Mouse (Mus musculus): ENCODE measurements around the gene Slc2a3. TPM values are rescaled to one million over a fixed set of nuclear protein-coding genes. Genes with fewer than 3 reads are reported as not detected.
"Not testable (repeated sequence)": the region's sequence is repeated elsewhere in the genome, so short reads cannot be mapped to it uniquely, and the experiment has no call there.

Gene Slc2a3
- polyA plus RNA-seq, 1 experiment from 2014 or later = 13.4 TPM

DNA sequence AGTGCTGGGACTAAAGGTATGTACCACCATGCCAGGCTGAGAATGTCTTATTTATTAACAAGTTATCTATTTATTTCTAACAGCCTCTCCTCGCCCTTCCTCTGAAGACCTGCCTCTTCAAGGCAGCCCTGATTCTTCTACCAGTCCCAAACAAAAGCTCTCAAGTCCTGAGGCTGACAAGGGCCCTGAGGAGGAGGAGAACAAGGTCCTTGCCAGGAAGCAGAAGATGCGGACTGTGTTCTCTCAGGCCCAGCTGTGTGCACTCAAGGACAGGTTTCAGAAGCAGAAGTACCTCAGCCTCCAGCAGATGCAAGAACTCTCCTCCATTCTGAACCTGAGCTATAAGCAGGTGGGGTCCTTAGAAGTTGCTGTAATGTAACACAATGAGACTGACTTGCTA is 90.0 kb downstream of the Slc2a3 start:
- ATAC-seq = no peak
- Histone ChIP-seq H3K9me3 (no peaks in the 10 kb centered on the region), H3K27ac (no peak overlapping the region)

DNA sequence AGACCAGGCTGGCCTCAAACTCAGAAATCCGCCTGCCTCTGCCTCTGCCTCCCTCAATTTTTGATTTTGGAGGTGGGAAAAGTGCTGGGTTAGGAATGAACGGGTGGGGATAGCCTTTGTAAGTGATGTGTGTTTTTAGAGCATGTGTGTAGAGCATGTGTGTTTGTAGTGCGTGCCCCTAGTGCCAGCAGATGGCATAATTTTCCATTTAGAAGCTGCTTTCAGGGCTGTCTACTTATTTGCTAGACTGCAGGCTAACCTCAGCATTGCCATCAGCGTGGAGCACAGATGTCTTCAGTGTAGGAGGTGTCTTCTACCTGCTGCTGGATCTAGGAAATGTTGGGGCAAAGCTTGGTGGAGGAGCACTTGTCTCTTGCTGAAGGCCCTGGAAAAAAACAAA is 92.6 kb downstream of the Slc2a3 start:
- Histone ChIP-seq H3K4me3 (replicated peaks) (no peak overlapping the region), H3K27me3 (replicated peaks) (no peaks in the 10 kb centered on the region), H3K4me2 (replicated peaks) (no peak overlapping the region), H3K27ac (no peak overlapping the region), H3K9ac (no peak overlapping the region), H3K9me3 (no peaks in the 10 kb centered on the region), H3K4me1 (replicated peaks) (no peaks in the 10 kb centered on the region), H3K36me3 (no peaks in the 10 kb centered on the region)
- WGBS = 68% methylated on average over 4 of the region's 4 CpGs
- no peak for ATAC-seq

More for the DNA sequence above, 90.0 kb downstream of the Slc2a3 start:
- H3K36me3 ChIP-seq = no peaks in the 10 kb centered on the region
- H3K4me2 ChIP-seq (replicated peaks) = no peak overlapping the region
- no peak overlapping the region for H3K9ac ChIP-seq
- WGBS = 75% methylated on average over 2 of the region's 2 CpGs
- no peaks in the 10 kb centered on the region for H3K27me3 ChIP-seq (replicated peaks)
- no peak overlapping the region for H3K4me3 ChIP-seq (replicated peaks)
- no peaks in the 10 kb centered on the region for H3K4me1 ChIP-seq (replicated peaks)

- no peaks in the 10 kb centered on the region for H3K9me3 ChIP-seq
- no peak within 1 kb of the TSS for H3K4me2 ChIP-seq (replicated peaks)
- no peak within 1 kb of the TSS for H3K4me3 ChIP-seq (replicated peaks)
- no peak within 1 kb of the TSS for H3K9ac ChIP-seq
- H3K27me3 ChIP-seq (replicated peaks) = no peaks in the 10 kb centered on the region
- no peaks in the 10 kb centered on the region for H3K4me1 ChIP-seq (replicated peaks)
- ATAC-seq = no peak
- no peaks in the 10 kb centered on the region for H3K36me3 ChIP-seq
- WGBS = 25% methylated on average over 12 of the region's 12 CpGs
- no peak within 1 kb of the TSS for H3K27ac ChIP-seq
These were observed 94.2 kb downstream of the Slc2a3 start, which contains the start of gene Nanog for GRCm38 (mm10) chr6:122707036-122707800. Nanog (plus strand) TSS chr6:122707489.

- Histone ChIP-seq H3K9me3 (no peaks in the 10 kb centered on the region), H3K9ac (no peak overlapping the region), H3K4me1 (replicated peaks) (no peaks in the 10 kb centered on the region), H3K4me3 (replicated peaks) (no peak overlapping the region), H3K27me3 (replicated peaks) (no peaks in the 10 kb centered on the region), H3K4me2 (replicated peaks) (no peak overlapping the region), H3K27ac (no peak overlapping the region), H3K36me3 (no peaks in the 10 kb centered on the region)
- no peak for ATAC-seq
- WGBS = 61% methylated on average over 12 of the region's 12 CpGs
These were observed 95.1 kb downstream of the Slc2a3 start for GRCm38 (mm10) chr6:122706337-122706840.

GRCm38 (mm10) chr6:122703706-122704105 is 97.7 kb downstream of the Slc2a3 start:
- Histone ChIP-seq H3K27me3 (replicated peaks) (no peaks in the 10 kb centered on the region), H3K4me3 (replicated peaks) (no peak overlapping the region), H3K4me2 (replicated peaks) (no peak overlapping the region), H3K36me3 (no peaks in the 10 kb centered on the region), H3K27ac (no peak overlapping the region), H3K9ac (no peak overlapping the region), H3K4me1 (replicated peaks) (no peaks in the 10 kb centered on the region), H3K9me3 (no peaks in the 10 kb centered on the region)
- 48% methylated on average over 1 of the region's 1 CpGs for WGBS
- no peak for ATAC-seq

DNA sequence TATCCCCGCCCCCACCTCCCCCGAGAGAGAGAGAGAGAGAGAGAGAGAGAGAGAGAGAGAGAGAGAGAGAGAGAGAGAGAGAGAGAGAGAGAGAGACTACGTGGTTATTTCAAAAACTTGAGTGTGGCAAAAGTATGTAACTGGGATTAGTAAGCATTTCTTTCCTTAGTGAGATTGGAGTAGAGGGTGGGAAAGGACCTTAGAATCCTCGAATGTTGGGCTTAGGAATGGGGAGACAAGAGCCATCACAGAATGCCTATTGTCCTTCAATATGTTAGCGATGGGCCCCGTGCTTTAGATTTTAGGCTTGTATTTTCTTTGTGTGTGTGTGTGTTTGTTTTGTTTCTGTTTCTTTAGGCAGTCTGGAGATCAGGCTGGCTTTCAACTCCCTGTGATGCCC is 98.2 kb downstream of the Slc2a3 start:
- no peaks in the 10 kb centered on the region for H3K36me3 ChIP-seq

DNA sequence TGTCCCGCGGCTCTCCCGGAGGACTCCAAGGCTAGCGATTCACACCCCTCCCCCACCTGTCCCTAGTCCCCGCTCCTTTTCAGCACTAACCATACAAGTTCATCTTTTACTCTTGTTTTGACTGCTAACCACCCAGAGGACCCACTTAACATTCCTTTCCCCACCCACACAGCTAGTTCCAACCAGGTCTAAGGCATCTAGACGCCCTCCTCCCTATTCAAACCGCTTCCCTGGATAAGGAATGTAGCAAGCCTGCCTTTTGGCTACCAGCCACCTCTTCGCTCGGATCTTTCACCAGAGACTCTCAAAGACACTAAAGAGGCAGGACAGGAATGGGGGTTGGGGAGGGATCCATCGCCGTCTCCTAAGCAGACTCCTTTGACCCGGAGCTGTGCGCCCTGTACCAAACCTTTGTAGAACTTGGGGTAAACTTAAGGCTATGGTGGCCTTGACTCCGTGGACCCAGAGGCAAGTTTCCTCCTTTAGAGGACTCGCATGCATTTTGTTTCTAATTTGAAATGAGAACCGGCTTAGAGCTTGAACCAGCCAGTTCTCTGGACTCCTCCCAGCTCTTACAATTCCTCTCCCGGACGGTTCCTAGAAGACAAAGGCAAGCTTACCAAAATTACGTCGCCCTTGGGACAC is 98.8 kb downstream of the Slc2a3 start:
- H3K4me2 ChIP-seq (replicated peaks) = peak overlapping the region; percentile 56
- H3K27me3 ChIP-seq (replicated peaks) = no peaks in the 10 kb centered on the region
- no peaks in the 10 kb centered on the region for H3K9me3 ChIP-seq
- H3K4me1 ChIP-seq (replicated peaks) = no peaks in the 10 kb centered on the region
- peak overlapping the region; percentile 24 for H3K4me3 ChIP-seq (replicated peaks)
- 0 out of 2 replicates have a peak overlapping the region, but pooled peaks have one; percentile 26 for H3K9ac ChIP-seq
- 11% methylated on average over 20 of the region's 20 CpGs for WGBS
- no peaks in the 10 kb centered on the region for H3K36me3 ChIP-seq
- peak; percentile 72 for ATAC-seq
- H3K27ac ChIP-seq = peak overlapping the region; percentile 40; the same call in 1 of the 2 replicates

More for the DNA sequence above, 98.2 kb downstream of the Slc2a3 start:
- Histone ChIP-seq H3K4me3 (replicated peaks) (no peak overlapping the region), H3K27ac (no peak overlapping the region), H3K27me3 (replicated peaks) (no peaks in the 10 kb centered on the region), H3K4me2 (replicated peaks) (peak overlapping the region; percentile 56; the same call in 1 of the 2 replicates), H3K9me3 (no peaks in the 10 kb centered on the region), H3K4me1 (replicated peaks) (no peaks in the 10 kb centered on the region), H3K9ac (no peak overlapping the region)
- ATAC-seq = no peak
- WGBS = 33% methylated on average over 6 of the region's 6 CpGs

DNA sequence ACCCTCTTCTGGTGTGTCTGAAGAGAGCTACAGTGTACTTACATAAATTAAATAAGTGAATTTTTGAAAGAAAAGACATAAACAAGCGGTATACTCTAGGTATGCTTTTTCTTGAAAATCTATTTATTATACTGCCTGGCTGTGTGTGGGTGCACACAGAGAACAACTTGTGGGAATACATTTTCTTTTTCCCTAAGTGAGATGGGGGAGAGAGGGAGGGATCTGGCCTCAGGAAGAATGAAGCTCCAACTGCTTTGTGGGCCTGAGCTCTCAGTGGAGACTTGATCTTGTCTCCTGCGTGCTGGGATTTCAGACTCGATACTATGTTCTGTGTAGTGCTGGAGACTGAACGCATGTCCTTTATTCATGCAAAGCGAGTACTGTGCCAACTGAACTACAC is 99.6 kb downstream of the Slc2a3 start:
- Histone ChIP-seq H3K9ac (no peak overlapping the region), H3K27ac (no peak overlapping the region), H3K4me2 (replicated peaks) (no peak overlapping the region), H3K27me3 (replicated peaks) (no peaks in the 10 kb centered on the region), H3K9me3 (no peaks in the 10 kb centered on the region), H3K4me3 (replicated peaks) (no peak overlapping the region), H3K36me3 (no peaks in the 10 kb centered on the region), H3K4me1 (replicated peaks) (no peaks in the 10 kb centered on the region)
- no peak for ATAC-seq
- 79% methylated on average over 5 of the region's 5 CpGs for WGBS

DNA sequence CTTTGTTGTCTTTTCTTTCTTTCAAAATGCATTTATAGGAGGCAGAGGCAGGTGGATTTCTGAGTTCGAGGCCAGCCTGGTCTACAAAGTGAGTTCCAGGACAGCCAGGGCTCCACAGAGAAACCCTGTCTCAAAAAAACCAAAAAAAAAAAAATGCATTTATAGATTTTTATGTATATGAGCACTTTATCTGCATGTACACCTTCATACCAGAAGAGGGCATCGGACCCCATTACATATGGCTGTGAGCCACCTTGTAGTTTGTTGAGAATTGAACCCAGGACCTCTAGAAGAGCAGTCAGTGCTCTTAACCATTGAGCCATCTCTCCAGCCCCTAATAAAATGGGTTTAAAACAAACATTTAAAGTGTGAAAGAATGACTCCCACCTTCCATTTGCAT is 101.8 kb downstream of the Slc2a3 start:
- not testable (repeated sequence) for H3K9ac ChIP-seq; H3K4me3 ChIP-seq (replicated peaks); ATAC-seq; H3K36me3 ChIP-seq; H3K27me3 ChIP-seq (replicated peaks); H3K27ac ChIP-seq; H3K4me1 ChIP-seq (replicated peaks); H3K4me2 ChIP-seq (replicated peaks); H3K9me3 ChIP-seq
- 91% methylated on average over 2 of the region's 2 CpGs for WGBS

GRCm38 (mm10) chr6:122695398-122695797 is 106.0 kb downstream of the Slc2a3 start:
- H3K27ac ChIP-seq = no peak overlapping the region
- H3K9ac ChIP-seq = no peak overlapping the region
- no peaks in the 10 kb centered on the region for H3K36me3 ChIP-seq
- no peaks in the 10 kb centered on the region for H3K9me3 ChIP-seq
- ATAC-seq = no peak
- H3K4me1 ChIP-seq (replicated peaks) = no peaks in the 10 kb centered on the region
- WGBS = 83% methylated on average over 3 of the region's 3 CpGs
- H3K4me2 ChIP-seq (replicated peaks) = no peak overlapping the region
- H3K4me3 ChIP-seq (replicated peaks) = no peak overlapping the region
- H3K27me3 ChIP-seq (replicated peaks) = no peaks in the 10 kb centered on the region

GRCm38 (mm10) chr6:122690082-122690481 is 111.4 kb downstream of the Slc2a3 start:
- no peak overlapping the region for H3K27ac ChIP-seq
- H3K9me3 ChIP-seq = no peaks in the 10 kb centered on the region
- no peaks in the 10 kb centered on the region for H3K4me1 ChIP-seq (replicated peaks)
- WGBS = 84% methylated on average over 5 of the region's 5 CpGs
- no peak overlapping the region for H3K9ac ChIP-seq
- ATAC-seq = no peak
- no peak overlapping the region for H3K4me2 ChIP-seq (replicated peaks)
- H3K27me3 ChIP-seq (replicated peaks) = no peaks in the 10 kb centered on the region
- no peak overlapping the region for H3K4me3 ChIP-seq (replicated peaks)
- H3K36me3 ChIP-seq = no peaks in the 10 kb centered on the region

- Histone ChIP-seq H3K27me3 (replicated peaks) (no peaks in the 10 kb centered on the region), H3K9me3 (no peaks in the 10 kb centered on the region), H3K9ac (no peak overlapping the region), H3K4me3 (replicated peaks) (no peak overlapping the region), H3K27ac (no peak overlapping the region), H3K4me2 (replicated peaks) (no peak overlapping the region), H3K36me3 (no peaks in the 10 kb centered on the region), H3K4me1 (replicated peaks) (no peaks in the 10 kb centered on the region)
- 77% methylated on average over 6 of the region's 6 CpGs for WGBS
- ATAC-seq = no peak
These were observed 111.9 kb downstream of the Slc2a3 start for GRCm38 (mm10) chr6:122689411-122690055.

All from intestine, embryonic 15.5 days (tissue).